Mouse (Mus musculus) embryonic facial prominence, embryonic 15.5 days (tissue): ENCODE data around the gene Polr1c. TPM values are rescaled to one million over a fixed set of nuclear protein-coding genes. Genes with fewer than 3 reads are reported as not detected.

Experiments used
- ATAC-seq: fragments of 200-750 bp; cut with Nextera tagmentation; 2 replicates; pipeline ENCODE4 v1.8.0; 2017; ENCODE audit warnings: low read depth, moderate TSS enrichment; ENCODE audit not compliant: insufficient number of reproducible peaks, low FRiP score, low TSS enrichment
- H3K27ac ChIP-seq: fragments of 300-500 bp; sonication (generic); replicated peaks from 2 replicates; pipeline ENCODE4 v1.5.1; 2015; ENCODE audit warnings: mild to moderate bottlenecking, inconsistent platforms
- H3K27me3 ChIP-seq: fragments of 300-500 bp; sonication (generic); 2 replicates; pipeline ENCODE4 v1.6.1; 2015; ENCODE audit warnings: inconsistent platforms
- H3K36me3 ChIP-seq: fragments of 300-500 bp; sonication (generic); 2 replicates; pipeline ENCODE4 v1.6.1; 2015; ENCODE audit warnings: mild to moderate bottlenecking, inconsistent platforms
- H3K4me1 ChIP-seq: fragments of 300-500 bp; sonication (generic); 2 replicates; pipeline ENCODE4 v1.6.1; 2015; ENCODE audit warnings: inconsistent platforms
- H3K4me2 ChIP-seq: fragments of 300-500 bp; sonication (generic); replicated peaks from 2 replicates; pipeline ENCODE4 v1.6.1; 2015; ENCODE audit warnings: mild to moderate bottlenecking, inconsistent platforms
- H3K4me3 ChIP-seq: fragments of 300-500 bp; sonication (generic); replicated peaks from 2 replicates; pipeline ENCODE4 v1.5.1; 2015; ENCODE audit warnings: mild to moderate bottlenecking, inconsistent platforms
- H3K9ac ChIP-seq: fragments of 300-500 bp; sonication (generic); 2 replicates; pipeline ENCODE4 v1.6.1; 2015; ENCODE audit warnings: inconsistent platforms
- H3K9me3 ChIP-seq: fragments of 300-500 bp; sonication (generic); replicated peaks from 2 replicates; pipeline ENCODE4 v1.6.1; 2016; ENCODE audit warnings: inconsistent platforms
- WGBS: fragments of 180-500 bp; shearing (Covaris S2); methylation state at CpG from one replicate; pipeline ENCODE4 v1.1.7; 2015; 5-methylcytosine and 5-hydroxymethylcytosine counted together
- polyA plus RNA-seq: library from polyadenylated mRNA; unstranded; fragments of >200 nt; fragmentation: Nextera tagmentation; extraction: Ambion mirVana; gene quantifications from 2 replicates; pipeline ENCODE4 v1.2.1, GENCODE M21; 2015

Gene Polr1c
- polyA plus RNA-seq, 1 experiment from 2014 or later = 83.1 TPM

- Histone ChIP-seq H3K27me3 (no peaks in the 10 kb centered on the region), H3K27ac (0 out of 2 replicates have a peak overlapping the region, but pooled peaks have one; percentile 28), H3K9me3 (no peaks in the 10 kb centered on the region), H3K4me3 (no peak overlapping the region), H3K36me3 (peaks cover 36% of the 10 kb centered on the region), H3K9ac (no peak overlapping the region), H3K4me1 (peaks cover 76% of the 10 kb centered on the region), H3K4me2 (no peak overlapping the region)
- 91% methylated on average over 10 of the region's 10 CpGs for WGBS
- no peak for ATAC-seq
Measured at GRCm38 (mm10) chr17:46275506-46275905, 27.7 kb upstream of the Polr1c start.

GRCm38 (mm10) chr17:46275034-46275433 is 27.2 kb upstream of the Polr1c start:
- Histone ChIP-seq H3K27me3 (no peaks in the 10 kb centered on the region), H3K9me3 (no peaks in the 10 kb centered on the region), H3K4me1 (peaks cover 78% of the 10 kb centered on the region), H3K4me2 (0 out of 2 replicates have a peak overlapping the region, but pooled peaks have one; percentile 8), H3K27ac (peak overlapping the region; percentile 28; the same call in 1 of the 2 replicates), H3K9ac (no peak overlapping the region), H3K36me3 (peaks cover 37% of the 10 kb centered on the region), H3K4me3 (no peak overlapping the region)
- no peak for ATAC-seq
- WGBS = 57% methylated on average over 6 of the region's 6 CpGs

- Histone ChIP-seq H3K4me2 (0 out of 2 replicates have a peak overlapping the region, but pooled peaks have one; percentile 8), H3K4me3 (0 out of 2 replicates have a peak overlapping the region, but pooled peaks have one; percentile 1), H3K36me3 (peaks cover 39% of the 10 kb centered on the region), H3K27me3 (no peaks in the 10 kb centered on the region), H3K27ac (peak overlapping the region; percentile 86), H3K4me1 (peaks cover 84% of the 10 kb centered on the region), H3K9ac (no peak overlapping the region), H3K9me3 (no peaks in the 10 kb centered on the region)
- ATAC-seq = no peak
- WGBS = 32% methylated on average over 6 of the region's 6 CpGs
Measured at GRCm38 (mm10) chr17:46274465-46274864, 26.6 kb upstream of the Polr1c start.

- Histone ChIP-seq H3K4me3 (no peak overlapping the region), H3K36me3 (peaks cover 35% of the 10 kb centered on the region), H3K4me2 (0 out of 2 replicates have a peak overlapping the region, but pooled peaks have one; percentile 8), H3K27me3 (no peaks in the 10 kb centered on the region), H3K27ac (peak overlapping the region; percentile 86), H3K9ac (0 out of 2 replicates have a peak overlapping the region, but pooled peaks have one; percentile 0), H3K9me3 (no peaks in the 10 kb centered on the region), H3K4me1 (peaks cover 85% of the 10 kb centered on the region)
- peak; percentile 72 for ATAC-seq
- 4% methylated on average over 1 of the region's 1 CpGs for WGBS
Measured at GRCm38 (mm10) chr17:46273803-46274236, 26.0 kb upstream of the Polr1c start.

DNA sequence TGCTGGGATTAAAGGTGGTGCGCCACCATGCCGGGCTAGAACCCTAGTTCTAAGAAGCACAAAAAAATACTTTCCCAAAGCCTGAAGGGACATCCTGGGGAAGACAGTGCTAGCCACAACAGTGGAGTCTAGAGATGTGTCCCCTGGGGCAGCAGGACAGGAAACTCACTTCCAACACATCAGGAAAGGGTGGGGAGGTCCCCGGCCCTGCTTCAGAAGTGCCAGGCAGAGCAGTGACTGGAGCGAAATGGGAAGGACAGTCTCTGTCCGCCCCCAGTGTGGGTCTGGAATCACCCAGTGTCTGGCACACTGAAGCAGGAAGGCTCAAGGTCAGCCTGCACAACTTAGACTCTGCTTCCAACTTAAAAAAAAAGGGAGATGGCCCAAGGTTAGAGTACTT is 24.8 kb upstream of the Polr1c start:
- Histone ChIP-seq H3K4me2 (no peak overlapping the region), H3K9ac (no peak overlapping the region), H3K27ac (peak overlapping the region; percentile 86; the same call in 1 of the 2 replicates), H3K4me1 (peaks cover 81% of the 10 kb centered on the region), H3K9me3 (no peaks in the 10 kb centered on the region), H3K36me3 (peaks cover 38% of the 10 kb centered on the region), H3K4me3 (no peak overlapping the region), H3K27me3 (no peaks in the 10 kb centered on the region)
- 80% methylated on average over 5 of the region's 5 CpGs for WGBS
- ATAC-seq = no peak

DNA sequence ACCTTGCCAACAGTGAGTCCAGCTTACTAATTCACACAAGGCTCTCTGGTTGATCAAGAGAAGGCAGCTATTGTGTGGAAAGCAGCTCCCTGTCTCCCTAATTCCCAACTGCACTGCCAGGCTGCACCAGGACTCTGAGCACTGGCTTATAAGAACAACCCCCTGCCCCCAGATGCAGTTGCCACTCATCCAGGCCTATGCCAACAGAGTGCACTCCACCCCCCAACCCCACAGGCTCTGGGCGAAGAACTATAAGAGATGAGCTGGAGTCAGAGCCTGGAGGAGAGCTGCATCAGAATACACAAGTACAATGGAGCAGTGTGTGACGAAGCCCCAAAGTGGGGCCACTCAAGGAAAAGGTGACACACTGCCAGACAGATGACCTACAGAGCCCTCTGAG is 24.2 kb upstream of the Polr1c start:
- Histone ChIP-seq H3K36me3 (peaks cover 42% of the 10 kb centered on the region), H3K4me3 (no peak overlapping the region), H3K27ac (0 out of 2 replicates have a peak overlapping the region, but pooled peaks have one; percentile 28), H3K27me3 (no peaks in the 10 kb centered on the region), H3K4me2 (no peak overlapping the region), H3K4me1 (peaks cover 82% of the 10 kb centered on the region), H3K9me3 (no peaks in the 10 kb centered on the region), H3K9ac (no peak overlapping the region)
- ATAC-seq = no peak
- WGBS = 85% methylated on average over 2 of the region's 2 CpGs

DNA sequence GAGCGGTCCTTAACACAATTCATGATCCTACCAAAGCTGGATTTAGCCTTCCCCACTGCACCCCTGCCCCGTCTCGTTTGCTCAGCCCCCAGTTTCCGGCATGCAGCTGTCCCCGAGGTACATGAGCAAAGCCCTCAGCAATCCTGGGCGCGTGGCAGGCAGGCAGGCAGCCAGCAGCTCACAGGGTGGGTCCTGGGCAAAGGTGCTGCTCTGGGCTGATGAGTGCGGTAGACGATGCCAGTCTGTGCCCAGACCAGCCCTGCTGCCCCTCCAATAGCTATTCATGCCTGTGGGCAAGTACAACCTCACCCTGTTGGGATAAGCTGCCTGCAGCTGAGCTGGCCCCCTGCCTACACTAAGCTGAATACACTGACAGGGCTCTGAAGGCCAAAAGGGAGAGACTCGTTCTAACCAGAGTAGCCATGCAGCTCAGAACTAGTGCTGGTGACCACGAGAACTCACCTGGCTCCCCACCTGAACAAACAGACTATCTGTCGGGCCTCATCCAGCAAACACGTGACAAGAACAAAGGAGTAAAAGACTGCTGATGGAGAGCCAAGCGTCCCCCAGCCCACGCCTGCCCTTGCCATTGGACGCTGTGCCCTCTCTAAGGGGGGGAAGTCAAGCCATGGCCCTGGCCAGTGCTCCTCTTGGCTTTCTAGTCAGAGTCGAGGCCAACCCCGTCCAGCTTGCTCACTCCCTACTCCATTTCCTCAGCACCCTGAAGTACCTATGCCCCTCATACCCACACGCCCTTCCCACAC is 22.1 kb upstream of the Polr1c start:
- no peak for ATAC-seq
- Histone ChIP-seq H3K9me3 (no peaks in the 10 kb centered on the region), H3K4me2 (no peak overlapping the region), H3K36me3 (peaks cover 48% of the 10 kb centered on the region), H3K4me1 (peaks cover 87% of the 10 kb centered on the region), H3K4me3 (no peak overlapping the region), H3K9ac (no peak overlapping the region), H3K27ac (peak overlapping the region; percentile 39), H3K27me3 (no peaks in the 10 kb centered on the region)
- WGBS = 66% methylated on average over 19 of the region's 19 CpGs

DNA sequence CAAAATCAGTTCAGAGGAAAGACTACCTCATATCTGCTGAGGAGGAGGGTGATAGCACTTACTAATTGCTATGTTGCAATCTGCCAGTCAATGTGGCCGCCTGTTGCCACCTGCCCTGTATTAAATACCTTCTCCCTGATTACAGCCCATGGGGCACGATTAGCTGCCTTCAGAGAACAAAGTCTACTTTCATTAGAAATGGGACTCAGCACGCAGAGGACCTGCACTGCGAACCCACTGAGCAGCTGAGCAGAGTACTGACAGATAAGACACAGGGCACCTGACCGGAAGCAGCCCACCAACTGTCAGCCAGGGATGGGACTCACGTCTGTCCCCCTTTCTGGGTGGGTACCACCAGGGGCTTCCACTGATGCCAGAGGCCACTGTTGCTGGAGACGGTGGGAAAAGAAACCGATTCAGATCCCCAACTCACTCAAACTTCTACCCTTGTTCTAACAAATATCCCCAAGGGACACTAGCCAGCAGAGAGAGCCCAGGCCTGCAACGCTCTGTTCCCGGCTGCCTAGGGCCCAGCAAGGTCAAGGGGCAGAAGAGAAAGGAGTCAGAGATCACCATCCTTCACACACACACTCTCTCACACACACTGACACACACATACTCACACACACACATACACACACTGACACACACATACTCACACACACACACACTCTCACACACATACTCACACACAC is 20.3 kb upstream of the Polr1c start:
- Histone ChIP-seq H3K27me3 (no peaks in the 10 kb centered on the region), H3K36me3 (peaks cover 63% of the 10 kb centered on the region), H3K27ac (peak overlapping the region; percentile 23; the same call in 1 of the 2 replicates), H3K9ac (no peak overlapping the region), H3K4me1 (peaks cover 70% of the 10 kb centered on the region), H3K4me2 (no peak overlapping the region), H3K4me3 (no peak overlapping the region), H3K9me3 (no peaks in the 10 kb centered on the region)
- WGBS = 51% methylated on average over 10 of the region's 10 CpGs
- no peak for ATAC-seq

- Histone ChIP-seq H3K4me2 (no peak overlapping the region), H3K4me3 (no peak overlapping the region), H3K27me3 (no peaks in the 10 kb centered on the region), H3K27ac (0 out of 2 replicates have a peak overlapping the region, but pooled peaks have one; percentile 77), H3K9ac (no peak overlapping the region), H3K4me1 (peaks cover 64% of the 10 kb centered on the region), H3K36me3 (peaks cover 69% of the 10 kb centered on the region), H3K9me3 (no peaks in the 10 kb centered on the region)
- ATAC-seq = no peak
- WGBS = 67% methylated on average over 7 of the region's 7 CpGs
Measured at GRCm38 (mm10) chr17:46267511-46267910, 19.7 kb upstream of the Polr1c start.

DNA sequence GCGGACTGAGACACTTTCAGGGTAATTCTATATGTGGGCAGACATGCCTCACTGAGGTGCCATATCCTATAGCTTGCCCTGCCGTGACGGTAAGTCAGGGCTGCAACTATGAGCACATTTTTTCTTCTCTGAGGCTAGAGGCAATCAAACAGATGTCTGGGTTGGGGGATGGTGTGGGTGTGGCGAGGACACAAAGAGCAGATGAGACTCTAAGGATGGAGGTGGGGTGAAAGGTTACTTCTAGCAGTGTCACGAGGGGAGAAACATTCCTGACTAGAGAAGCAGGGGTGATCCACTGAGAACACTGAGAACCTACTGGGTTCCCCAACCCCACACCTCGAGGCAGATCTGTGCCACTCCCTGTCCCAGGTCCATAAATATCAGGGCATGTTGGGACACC is 19.1 kb upstream of the Polr1c start:
- WGBS = 46% methylated on average over 6 of the region's 6 CpGs

GRCm38 (mm10) chr17:46265918-46266618 is 18.2 kb upstream of the Polr1c start:
- peaks cover 51% of the 10 kb centered on the region for H3K4me1 ChIP-seq
- no peak overlapping the region for H3K4me2 ChIP-seq
- H3K4me3 ChIP-seq = no peak overlapping the region
- no peaks in the 10 kb centered on the region for H3K27me3 ChIP-seq
- H3K9me3 ChIP-seq = no peaks in the 10 kb centered on the region
- peak; percentile 43 for ATAC-seq
- 10% methylated on average over 14 of the region's 14 CpGs for WGBS
- no peak overlapping the region for H3K9ac ChIP-seq
- peak overlapping the region; percentile 77 for H3K27ac ChIP-seq
- H3K36me3 ChIP-seq = peaks cover 74% of the 10 kb centered on the region

More for the DNA sequence above, 19.1 kb upstream of the Polr1c start:
- H3K27me3 ChIP-seq = no peaks in the 10 kb centered on the region
- peaks cover 60% of the 10 kb centered on the region for H3K4me1 ChIP-seq
- H3K36me3 ChIP-seq = peaks cover 74% of the 10 kb centered on the region
- ATAC-seq = no peak
- H3K9ac ChIP-seq = no peak overlapping the region
- H3K4me2 ChIP-seq = no peak overlapping the region
- H3K9me3 ChIP-seq = no peaks in the 10 kb centered on the region
- H3K27ac ChIP-seq = peak overlapping the region; percentile 77
- no peak overlapping the region for H3K4me3 ChIP-seq
